Mouse (Mus musculus) liver, adult 2 months (tissue): Measurements from ENCODE around the gene Card10. TPM values are rescaled to one million over a fixed set of nuclear protein-coding genes. Genes with fewer than 3 reads are reported as not detected.
A peak's percentile ranks its signal among the peaks of the same experiment; 100 is the strongest.
"Not testable (repeated sequence)": the region's sequence is repeated elsewhere in the genome, so short reads cannot be mapped to it uniquely, and the experiment has no call there.

Experiments
- DNase-seq: peaks from one replicate; pipeline ENCODE4 v3.0.0-alpha.2; 2011; ENCODE audit warnings: low read depth, low spot score; ENCODE audit errors: extremely low read depth
- H3K27ac ChIP-seq: fragments of 200-500 bp; replicated peaks from 2 replicates; pipeline ENCODE4 v1.5.1; 2012; ENCODE audit warnings: low read depth, mild to moderate bottlenecking, control low read depth, inconsistent platforms, low read length; ENCODE audit not compliant: insufficient read depth
- H3K27me3 ChIP-seq: fragments of 200-500 bp; 2 replicates; pipeline ENCODE4 v1.6.1; 2012; ENCODE audit warnings: mild to moderate bottlenecking, moderate library complexity, low read length, inconsistent platforms; ENCODE audit not compliant: control insufficient read depth, insufficient read depth
- H3K36me3 ChIP-seq: fragments of 200-500 bp; 2 replicates; pipeline ENCODE4 v1.6.1; 2012; ENCODE audit warnings: low read length, inconsistent platforms; ENCODE audit not compliant: control insufficient read depth, insufficient read depth
- H3K4me1 ChIP-seq: fragments of 200-500 bp; 2 replicates; pipeline ENCODE4 v1.6.1; 2011; ENCODE audit warnings: low read length; ENCODE audit not compliant: control insufficient read depth, insufficient read depth
- H3K4me3 ChIP-seq: fragments of 200-500 bp; 2 replicates; pipeline ENCODE4 v1.5.1; 2011; ENCODE audit warnings: low read depth, mild to moderate bottlenecking, control low read depth, low read length, moderate library complexity; ENCODE audit not compliant: insufficient read depth
- H3K79me2 ChIP-seq: fragments of 200-500 bp; 2 replicates; pipeline ENCODE4 v1.6.1; 2012; ENCODE audit warnings: inconsistent platforms, mild to moderate bottlenecking, low read length, moderate library complexity; ENCODE audit not compliant: control insufficient read depth, insufficient read depth
- H3K9ac ChIP-seq: fragments of 200-500 bp; 2 replicates; pipeline ENCODE4 v1.6.1; 2012; ENCODE audit warnings: low read depth, mild to moderate bottlenecking, control low read depth, inconsistent platforms, low read length
- CTCF ChIP-seq: fragments of 200-500 bp; IDR thresholded peaks from 2 replicates; pipeline ENCODE4 v1.5.1; 2011; ENCODE audit warnings: low read depth, low read length, control low read depth
- POLR2A ChIP-seq: fragments of 200-500 bp; IDR thresholded peaks from 2 replicates; pipeline ENCODE4 v1.6.1; 2011; ENCODE audit warnings: low read length, control low read depth; ENCODE audit not compliant: insufficient read depth; ENCODE audit errors: extremely low read depth
- WGBS: fragments of 180-500 bp; shearing (Covaris S2); methylation state at CpG from one replicate; pipeline ENCODE4 v1.1.7; 2018; 5-methylcytosine and 5-hydroxymethylcytosine counted together
- polyA plus RNA-seq: library from polyadenylated mRNA; depleted of rRNA; stranded (reverse); fragments of >200 nt; gene quantifications from 2 replicates; pipeline ENCODE4 v1.2.3, GENCODE M21; 2012
- total RNA-seq: library from RNA; depleted of rRNA; stranded (reverse); fragments of >200 nt; gene quantifications from 2 replicates; pipeline ENCODE4 v1.2.3, GENCODE M21; 2014

Card10 gene
- total and polyA plus RNA-seq, 2 experiments: 2.7 to 18.7 TPM

DNA sequence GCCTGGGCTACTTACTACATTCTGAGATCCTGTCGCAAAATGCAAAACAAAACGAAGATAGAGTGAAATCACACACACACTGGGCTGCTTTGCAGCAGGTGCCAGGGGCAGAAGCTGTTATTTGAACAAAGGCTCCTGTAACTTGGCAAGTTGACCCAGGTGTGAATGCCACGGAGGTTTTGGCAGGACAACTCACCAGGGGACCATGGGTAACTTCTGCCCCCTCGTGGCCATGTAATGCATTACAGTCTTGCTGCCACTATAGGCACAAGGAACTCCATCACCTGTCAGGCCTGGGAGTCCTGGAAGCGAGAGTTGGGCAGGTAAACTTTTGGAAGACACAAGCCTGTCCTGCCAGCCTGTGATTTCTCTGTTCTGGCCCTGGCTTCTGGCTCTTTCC, 45.6 kb upstream of the Card10 start:
- no peaks in the 10 kb centered on the region for H3K36me3 ChIP-seq
- 11% methylated on average over 5 of the region's 5 CpGs for WGBS
- H3K9ac ChIP-seq: no peak overlapping the region
- peaks cover 35% of the 10 kb centered on the region for H3K4me1 ChIP-seq
- TF ChIP-seq CTCF: peak; percentile 94
- no peak for TF ChIP-seq POLR2A
- H3K4me3 ChIP-seq: no peak overlapping the region
- peak; percentile 89 for DNase-seq
- H3K27ac ChIP-seq: no peak overlapping the region
- H3K27me3 ChIP-seq: no peaks in the 10 kb centered on the region
- H3K79me2 ChIP-seq: peaks cover 11% of the 10 kb centered on the region; the same call in 1 of the 2 replicates

DNA sequence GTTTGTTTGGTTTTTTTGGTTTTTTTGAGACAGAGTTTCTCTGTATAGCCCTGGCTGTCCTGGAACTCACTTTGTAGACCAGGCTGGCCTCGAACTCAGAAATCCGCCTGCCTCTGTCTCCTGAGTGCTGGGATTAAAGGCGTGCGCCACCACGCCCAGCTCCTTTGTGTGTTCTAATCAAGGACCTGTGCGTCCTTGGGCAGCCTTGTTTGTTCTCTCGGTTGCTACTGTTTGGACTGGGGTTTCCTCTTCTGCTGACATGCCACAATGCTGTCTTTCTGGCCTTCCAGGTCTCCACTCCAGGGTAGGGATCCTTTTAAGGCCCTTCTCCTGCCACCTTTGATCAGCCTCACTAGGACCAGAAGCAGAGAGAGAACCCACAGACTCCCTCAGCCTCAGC, 44.0 kb upstream of the Card10 start:
- H3K36me3 ChIP-seq, H3K27me3 ChIP-seq, H3K9ac ChIP-seq, DNase-seq, H3K27ac ChIP-seq, H3K4me3 ChIP-seq: not testable (repeated sequence)
- peaks cover 15% of the 10 kb centered on the region; the same call in 1 of the 2 replicates for H3K79me2 ChIP-seq
- WGBS: 67% methylated on average over 7 of the region's 7 CpGs
- peaks cover 38% of the 10 kb centered on the region for H3K4me1 ChIP-seq

DNA sequence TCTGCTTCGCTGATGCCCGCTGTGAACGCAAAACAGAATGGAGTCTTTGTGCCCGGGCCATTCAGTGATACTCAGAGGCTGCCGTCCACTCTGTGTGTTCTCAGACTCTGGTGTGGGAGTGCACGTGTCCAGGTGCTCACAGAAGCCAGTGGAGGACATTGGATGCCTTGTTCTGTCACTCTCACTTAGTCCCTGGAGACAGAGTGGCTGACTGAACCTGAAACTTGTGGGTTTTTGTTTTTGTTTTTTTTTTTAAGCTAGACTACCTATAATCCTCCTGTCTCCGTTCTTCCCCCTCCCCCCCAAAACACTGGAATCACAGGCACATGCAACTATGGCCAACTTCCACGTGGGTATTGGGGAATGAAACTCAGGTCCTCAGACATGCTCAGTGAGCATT, 43.5 kb upstream of the Card10 start:
- WGBS: 27% methylated on average over 8 of the region's 8 CpGs
- H3K27ac ChIP-seq: peak overlapping the region; percentile 99
- H3K36me3 ChIP-seq: no peaks in the 10 kb centered on the region
- no peak overlapping the region for H3K4me3 ChIP-seq
- peaks cover 40% of the 10 kb centered on the region for H3K4me1 ChIP-seq
- H3K27me3 ChIP-seq: no peaks in the 10 kb centered on the region
- TF ChIP-seq POLR2A (no peak), CTCF (no peak)
- DNase-seq: no peak
- H3K9ac ChIP-seq: peak overlapping the region; percentile 28; the same call in 1 of the 2 replicates
- H3K79me2 ChIP-seq: peaks cover 15% of the 10 kb centered on the region; the same call in 1 of the 2 replicates

DNA sequence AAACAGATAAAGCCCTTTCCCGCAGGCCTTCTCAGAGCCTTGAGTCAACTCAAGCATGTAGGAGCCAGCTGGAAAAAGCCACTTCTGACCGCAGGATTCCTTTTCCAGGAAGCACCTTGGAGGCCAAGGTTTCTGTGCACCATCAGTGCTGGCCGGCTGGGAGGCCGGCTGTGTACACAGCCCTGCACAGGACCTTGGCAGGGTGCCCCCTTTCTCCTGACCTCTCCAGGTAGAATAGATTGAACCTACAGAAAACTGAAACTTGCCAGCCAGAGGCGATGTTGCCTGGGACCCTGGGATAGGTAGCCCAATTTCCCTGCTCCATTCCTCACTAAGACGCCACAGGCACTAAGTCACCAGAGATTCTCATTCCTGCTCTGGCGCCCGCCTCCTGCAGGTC, 43.0 kb upstream of the Card10 start:
- Histone ChIP-seq H3K4me3 (0 out of 2 replicates have a peak overlapping the region, but pooled peaks have one; percentile 3), H3K27me3 (no peaks in the 10 kb centered on the region), H3K79me2 (peaks cover 15% of the 10 kb centered on the region; the same call in 1 of the 2 replicates), H3K9ac (peak overlapping the region; percentile 28), H3K27ac (peak overlapping the region; percentile 99), H3K36me3 (no peaks in the 10 kb centered on the region), H3K4me1 (peaks cover 43% of the 10 kb centered on the region)
- peak; percentile 76 for DNase-seq
- 15% methylated on average over 8 of the region's 8 CpGs for WGBS
- no peak for TF ChIP-seq POLR2A
- TF ChIP-seq CTCF: no peak; the same call in 1 of the 2 replicates

DNA sequence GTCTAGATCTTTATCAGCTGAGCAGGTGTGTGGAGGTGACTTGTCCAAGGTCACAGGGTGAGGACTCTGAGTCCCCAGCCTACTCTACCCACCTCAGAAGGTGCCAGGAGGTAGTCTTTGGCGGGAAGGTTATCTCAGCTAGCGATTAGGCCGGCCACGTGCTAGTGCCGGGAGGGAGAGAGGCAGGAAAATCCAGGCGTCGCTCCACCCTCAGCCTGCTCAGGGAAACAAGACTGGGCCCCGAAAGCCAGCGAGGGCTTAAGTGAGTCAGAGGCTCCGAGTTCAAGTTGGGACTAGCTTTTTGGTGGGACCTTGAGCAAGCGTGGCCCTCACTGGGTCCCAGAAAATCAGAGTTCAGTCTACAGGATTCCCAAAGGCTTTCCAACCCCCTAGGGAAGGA, 42.5 kb upstream of the Card10 start:
- peak; percentile 60 for DNase-seq
- no peaks in the 10 kb centered on the region for H3K27me3 ChIP-seq
- H3K79me2 ChIP-seq: peaks cover 15% of the 10 kb centered on the region; the same call in 1 of the 2 replicates
- H3K9ac ChIP-seq: peak overlapping the region; percentile 28
- 14% methylated on average over 11 of the region's 11 CpGs for WGBS
- TF ChIP-seq CTCF (no peak), POLR2A (no peak)
- H3K4me3 ChIP-seq: peak overlapping the region; percentile 26; the same call in 1 of the 2 replicates
- no peaks in the 10 kb centered on the region for H3K36me3 ChIP-seq
- H3K4me1 ChIP-seq: peaks cover 47% of the 10 kb centered on the region
- peak overlapping the region; percentile 99 for H3K27ac ChIP-seq

DNA sequence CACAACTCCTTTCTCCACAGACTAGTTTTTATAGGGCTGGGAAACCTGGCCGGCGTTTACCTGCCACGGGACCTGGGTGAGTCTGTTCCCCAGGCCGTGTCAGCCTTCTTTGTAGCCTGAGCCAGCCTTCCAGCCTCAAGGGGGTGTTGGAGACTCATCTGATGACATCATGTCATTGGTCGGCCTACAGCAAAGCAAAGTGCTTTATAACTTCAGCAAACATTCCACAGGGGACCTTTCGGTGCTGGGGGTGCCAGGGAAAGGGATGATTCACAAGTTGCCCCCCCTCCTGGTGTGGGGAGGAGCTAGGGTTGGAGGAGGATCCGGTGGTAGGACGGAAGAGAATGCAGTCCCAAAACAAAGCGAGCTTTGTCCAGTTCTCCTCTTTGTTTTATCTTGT, 41.9 kb upstream of the Card10 start:
- Histone ChIP-seq H3K9ac (peak overlapping the region; percentile 95), H3K4me3 (peak overlapping the region; percentile 96), H3K27me3 (no peaks in the 10 kb centered on the region), H3K4me1 (peaks cover 46% of the 10 kb centered on the region), H3K79me2 (peaks cover 15% of the 10 kb centered on the region; the same call in 1 of the 2 replicates), H3K27ac (peak overlapping the region; percentile 99), H3K36me3 (no peaks in the 10 kb centered on the region)
- no peak for TF ChIP-seq CTCF
- TF ChIP-seq POLR2A: no peak
- peak; percentile 49 for DNase-seq
- WGBS: 11% methylated on average over 9 of the region's 9 CpGs
